Mouse (Mus musculus) CD4-positive, CD25-positive, alpha-beta regulatory T cell, adult 9 weeks (primary cell): ENCODE data around the gene Tmem167. TPM values are rescaled to one million over a fixed set of nuclear protein-coding genes. Genes with fewer than 3 reads are reported as not detected.

ENCODE experiments used
- polyA plus RNA-seq: library from polyadenylated mRNA; unstranded; fragments of 100-300 nt; shearing (Covaris generic); gene quantifications from one replicate; pipeline ENCODE4 v1.2.1, GENCODE M21; 2017

The Tmem167 gene
- 47.2 TPM for polyA plus RNA-seq

DNA sequence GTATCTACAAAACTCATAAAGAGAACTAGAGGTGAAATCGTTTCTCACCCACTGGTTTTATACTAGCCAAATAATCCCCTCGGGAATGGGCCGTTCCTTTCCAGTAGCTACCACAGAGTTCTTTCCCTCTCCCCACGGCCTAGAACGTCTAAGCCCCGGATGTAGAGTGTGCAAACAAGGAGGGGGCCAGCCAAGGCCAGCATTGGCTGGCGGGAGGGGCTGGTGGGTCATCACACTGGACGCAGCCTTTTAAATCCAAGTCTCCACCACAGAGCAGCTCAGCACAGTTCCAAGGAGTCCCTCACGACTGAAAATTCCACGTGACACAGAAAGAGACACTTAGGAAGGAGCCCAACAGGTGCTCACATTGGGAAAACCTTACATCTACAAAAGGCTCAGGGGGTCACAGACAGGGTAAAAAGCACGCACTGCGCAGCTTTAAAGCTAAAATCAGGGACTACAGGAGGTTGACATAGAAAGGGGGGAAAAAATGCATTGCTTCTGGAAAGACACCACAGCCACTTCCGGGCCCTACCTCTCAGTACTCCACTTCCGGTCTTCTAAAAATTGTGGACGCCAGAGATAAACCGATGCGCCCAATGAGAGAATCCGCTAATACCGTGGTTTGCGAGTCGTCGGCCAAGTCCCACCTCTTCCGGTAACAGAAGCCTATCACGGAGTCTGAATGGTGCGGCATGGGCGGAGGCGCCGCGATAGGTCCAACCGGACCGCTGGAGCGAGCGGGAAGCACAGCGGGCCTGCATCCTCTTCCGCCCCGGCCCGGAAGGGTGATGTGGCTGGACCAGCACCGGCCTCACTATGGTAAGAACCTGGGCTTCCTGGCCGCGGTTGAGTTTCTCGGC is at the start of gene Tmem167, which contains the start of gene Xrcc4:
TSS of gene Tmem167 (plus strand) at position 162 of the 863 bp plus-strand sequence.
TSS of gene Xrcc4 (minus strand) at position 647 of the 863 bp plus-strand sequence.

Other genes starting within 250 kb of the Tmem167 start
- 26.1 TPM for gene Xrcc4, start 485 bp downstream of the Tmem167 start, polyA plus RNA-seq